Mouse (Mus musculus) myocyte (in vitro differentiated cells): ENCODE measurements around the gene Rpl4. TPM values are rescaled to one million over a fixed set of nuclear protein-coding genes. Genes with fewer than 3 reads are reported as not detected.
"Not testable (repeated sequence)": the region's sequence is repeated elsewhere in the genome, so short reads cannot be mapped to it uniquely, and the experiment has no call there.

Experiments used
- H3K27me3 ChIP-seq: one replicate; pipeline ENCODE4 v1.6.1; 2011; ENCODE audit not compliant: control insufficient read depth, insufficient read depth, insufficient read length
- H3K36me3 ChIP-seq: one replicate; pipeline ENCODE4 v1.6.1; 2011; ENCODE audit not compliant: control insufficient read depth, insufficient read depth
- H3K4me2 ChIP-seq: one replicate; pipeline ENCODE4 v1.6.1; 2011; ENCODE audit warnings: low read depth, control low read depth
- H3K4me3 ChIP-seq: one replicate; pipeline ENCODE4 v1.5.1; 2011; ENCODE audit warnings: mild to moderate bottlenecking, control low read depth, moderate library complexity
- H3K79me2 ChIP-seq: one replicate; pipeline ENCODE4 v1.6.1; 2011; ENCODE audit not compliant: control insufficient read depth, insufficient read depth
- H3ac ChIP-seq: one replicate; pipeline ENCODE4 v1.6.1; 2011; ENCODE audit not compliant: control insufficient read depth, insufficient read length
- CEBPB ChIP-seq: IDR thresholded peaks from 2 replicates; pipeline ENCODE4 v1.6.1; 2011; ENCODE audit warnings: mild to moderate bottlenecking, moderate library complexity; ENCODE audit not compliant: poor library complexity, insufficient read depth, severe bottlenecking
- E2F4 ChIP-seq: IDR thresholded peaks from one replicate; pipeline ENCODE4 v1.6.1; 2011; ENCODE audit warnings: mild to moderate bottlenecking, control low read depth, moderate library complexity; ENCODE audit not compliant: insufficient read depth
- MAX ChIP-seq: IDR thresholded peaks from one replicate; pipeline ENCODE4 v1.6.1; 2011; ENCODE audit warnings: low read depth, mild to moderate bottlenecking, control low read depth
- MYOD1 ChIP-seq, 3 experiments: IDR thresholded peaks; one replicate each; pipeline ENCODE4 v1.6.1; 2011; ENCODE audit warnings: control low read depth in 2 of 3, low read depth in 2 of 3, mild to moderate bottlenecking in 2 of 3, moderate library complexity in 1 of 3; ENCODE audit not compliant: insufficient read length in 2 of 3, control insufficient read depth in 1 of 3
- MYOG ChIP-seq, 3 experiments: IDR thresholded peaks; one replicate each; pipeline ENCODE4 v1.6.1; 2011; ENCODE audit warnings: control low read depth in 2 of 3, low read depth in 2 of 3, mild to moderate bottlenecking in 2 of 3; ENCODE audit not compliant: insufficient read length in 2 of 3, control insufficient read depth in 1 of 3, insufficient read depth in 1 of 3
- POLR2A ChIP-seq: IDR thresholded peaks from one replicate; pipeline ENCODE4 v1.6.1; 2011; ENCODE audit warnings: low read depth, mild to moderate bottlenecking, control low read depth, moderate library complexity; ENCODE audit not compliant: insufficient read length
- POLR2AphosphoS2 ChIP-seq: IDR thresholded peaks from one replicate; pipeline ENCODE4 v1.6.1; 2011; ENCODE audit warnings: low read depth, control low read depth; ENCODE audit not compliant: insufficient read length
- REST ChIP-seq: IDR thresholded peaks from one replicate; pipeline ENCODE4 v1.6.1; 2011; ENCODE audit warnings: mild to moderate bottlenecking, control low read depth, moderate library complexity; ENCODE audit not compliant: insufficient read depth, insufficient read length
- SRF ChIP-seq: IDR thresholded peaks from one replicate; pipeline ENCODE4 v1.6.1; 2011; ENCODE audit warnings: low read depth; ENCODE audit not compliant: control insufficient read depth, insufficient read length
- TCF12 ChIP-seq: IDR thresholded peaks from one replicate; pipeline ENCODE4 v1.6.1; 2011; ENCODE audit warnings: mild to moderate bottlenecking, control low read depth; ENCODE audit not compliant: poor library complexity, insufficient read depth, severe bottlenecking
- TCF3 ChIP-seq: IDR thresholded peaks from one replicate; pipeline ENCODE4 v1.6.1; 2011; ENCODE audit warnings: low read depth, control low read depth; ENCODE audit not compliant: insufficient read length
- USF1 ChIP-seq: IDR thresholded peaks from one replicate; pipeline ENCODE4 v1.6.1; 2011; ENCODE audit warnings: low read depth, mild to moderate bottlenecking, control low read depth, moderate library complexity
- polyA plus RNA-seq: library from polyadenylated mRNA; unstranded; fragments of >200 nt; fragmentation: generic; extraction: Trizol; gene quantifications from one replicate; pipeline ENCODE4 v1.2.1, GENCODE M21; 2012; ENCODE audit warnings: missing spikeins

Rpl4 gene
- polyA plus RNA-seq, 1 experiment = 1,028 TPM

DNA sequence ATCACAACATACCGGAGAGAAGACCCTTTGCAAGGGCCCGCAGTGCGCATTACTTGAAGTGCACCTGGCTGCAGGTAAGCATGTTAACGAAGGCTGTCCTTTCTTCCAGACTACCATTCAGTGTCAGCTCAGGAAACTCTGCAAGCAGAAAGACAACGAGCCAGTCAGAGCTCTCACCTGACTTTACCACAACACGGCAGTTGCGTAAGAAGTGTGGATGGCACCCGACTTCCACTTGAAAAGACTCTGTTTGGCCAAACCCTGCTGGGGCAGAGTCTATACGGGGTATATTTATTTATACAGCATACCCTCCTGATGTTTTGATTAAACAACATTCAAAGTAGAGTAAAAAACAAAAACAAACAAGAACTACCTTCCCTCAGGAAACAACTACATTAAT lies 33.3 kb upstream of the Rpl4 start:
- no peaks in the 10 kb centered on the region for H3K27me3 ChIP-seq
- H3ac ChIP-seq = no peak overlapping the region
- H3K79me2 ChIP-seq = no peaks in the 10 kb centered on the region
- no peak overlapping the region for H3K4me2 ChIP-seq
- H3K36me3 ChIP-seq = peaks cover 24% of the 10 kb centered on the region
- TF ChIP-seq SRF (no peak), POLR2AphosphoS2 (no peak), REST (no peak), MYOG (IDR thresholded peaks at IDR 0.05; ENCODE audit: control insufficient read depth in 1 of 3, insufficient read depth in 1 of 3, insufficient read length in 2 of 3, low read depth in 2 of 3) (no peak), TCF3 (no peak), E2F4 (no peak)
- no peak overlapping the region for H3K4me3 ChIP-seq

DNA sequence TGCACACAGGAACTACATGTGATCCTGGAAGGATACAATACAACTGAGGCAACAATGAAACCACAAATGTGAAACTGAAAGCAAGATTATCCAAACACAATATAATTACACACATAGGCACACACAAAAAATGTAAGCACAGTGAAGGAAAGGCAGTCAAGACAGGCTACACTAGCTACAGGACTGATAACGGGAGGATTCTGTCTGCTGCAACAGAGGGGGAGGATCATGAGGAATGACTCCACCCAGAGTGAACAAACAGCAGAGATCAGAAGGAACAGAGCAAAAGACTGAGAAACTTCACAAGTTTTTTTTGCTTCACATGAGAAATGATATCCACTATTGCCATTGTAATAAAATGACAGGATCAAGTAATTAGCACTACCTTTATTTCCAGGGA lies 16.5 kb upstream of the Rpl4 start:
- no peak overlapping the region for H3K4me3 ChIP-seq
- H3K27me3 ChIP-seq = no peaks in the 10 kb centered on the region
- no peak overlapping the region for H3ac ChIP-seq
- no peak for TF ChIP-seq SRF
- TF ChIP-seq TCF3 = no peak
- TF ChIP-seq MYOD1 (IDR thresholded peaks at IDR 0.05; ENCODE audit: control insufficient read depth in 1 of 3, insufficient read length in 2 of 3, low read depth in 2 of 3) = no peak
- no peak for TF ChIP-seq POLR2A
- TF ChIP-seq E2F4 = no peak
- no peak for TF ChIP-seq POLR2AphosphoS2
- no peak for TF ChIP-seq USF1
- no peak for TF ChIP-seq REST
- TF ChIP-seq TCF12 = no peak
- TF ChIP-seq MAX = no peak
- H3K4me2 ChIP-seq = no peak overlapping the region
- H3K79me2 ChIP-seq = no peaks in the 10 kb centered on the region
- peaks cover 29% of the 10 kb centered on the region for H3K36me3 ChIP-seq

DNA sequence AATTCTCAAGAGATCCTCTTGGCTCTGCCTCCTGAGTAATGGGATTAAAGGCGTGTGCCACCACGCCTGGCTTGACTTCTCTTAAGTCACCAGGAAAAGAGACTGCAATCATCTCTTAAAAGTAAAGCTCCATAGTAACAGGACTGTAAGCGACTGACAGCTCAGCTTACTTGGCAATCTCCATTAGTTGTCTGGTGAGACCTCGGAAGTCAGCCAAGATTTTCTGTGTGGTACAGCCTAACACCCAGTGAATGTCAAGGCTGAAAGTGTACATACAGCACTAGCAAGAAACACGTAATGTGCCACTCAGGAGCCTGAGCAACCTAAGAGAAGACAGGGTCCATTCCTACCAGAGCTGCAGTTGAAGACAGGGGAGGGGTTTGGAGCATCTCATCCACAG lies 12.7 kb upstream of the Rpl4 start:
- TF ChIP-seq MYOG (IDR thresholded peaks at IDR 0.05; ENCODE audit: control insufficient read depth in 1 of 3, insufficient read depth in 1 of 3, insufficient read length in 2 of 3, low read depth in 2 of 3) (no peak), USF1 (no peak), REST (no peak), TCF3 (no peak), MYOD1 (IDR thresholded peaks at IDR 0.05; ENCODE audit: control insufficient read depth in 1 of 3, insufficient read length in 2 of 3, low read depth in 2 of 3) (no peak), E2F4 (no peak), MAX (no peak), SRF (no peak), POLR2AphosphoS2 (no peak), TCF12 (no peak), CEBPB (no peak), POLR2A (no peak)
- H3K79me2 ChIP-seq = no peaks in the 10 kb centered on the region
- H3K4me3 ChIP-seq = no peak overlapping the region
- no peak overlapping the region for H3ac ChIP-seq
- peaks cover 33% of the 10 kb centered on the region for H3K36me3 ChIP-seq
- H3K4me2 ChIP-seq = no peak overlapping the region
- H3K27me3 ChIP-seq = no peaks in the 10 kb centered on the region

DNA sequence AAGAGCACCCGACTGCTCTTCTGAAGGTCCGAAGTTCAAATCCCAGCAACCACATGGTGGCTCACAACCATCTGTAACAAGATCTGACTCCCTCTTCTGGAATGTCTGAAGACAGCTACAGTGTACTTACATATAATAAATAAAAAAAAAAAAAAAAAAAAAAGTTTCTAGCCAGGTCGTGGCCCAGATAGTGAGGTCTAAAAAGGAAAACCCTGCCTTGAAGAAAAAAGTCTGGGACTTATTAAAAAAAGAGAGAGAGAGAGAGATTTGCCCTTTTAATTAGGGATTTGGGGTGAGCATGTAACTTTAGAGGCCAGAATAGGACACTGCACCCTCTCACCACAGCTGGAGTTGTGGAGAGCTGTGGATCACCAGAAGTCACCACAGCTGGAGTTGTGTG lies 3.2 kb upstream of the Rpl4 start:
- not testable (repeated sequence) for H3K4me3 ChIP-seq, H3K36me3 ChIP-seq, H3ac ChIP-seq, H3K27me3 ChIP-seq, H3K4me2 ChIP-seq
- peaks cover 39% of the 10 kb centered on the region for H3K79me2 ChIP-seq

DNA sequence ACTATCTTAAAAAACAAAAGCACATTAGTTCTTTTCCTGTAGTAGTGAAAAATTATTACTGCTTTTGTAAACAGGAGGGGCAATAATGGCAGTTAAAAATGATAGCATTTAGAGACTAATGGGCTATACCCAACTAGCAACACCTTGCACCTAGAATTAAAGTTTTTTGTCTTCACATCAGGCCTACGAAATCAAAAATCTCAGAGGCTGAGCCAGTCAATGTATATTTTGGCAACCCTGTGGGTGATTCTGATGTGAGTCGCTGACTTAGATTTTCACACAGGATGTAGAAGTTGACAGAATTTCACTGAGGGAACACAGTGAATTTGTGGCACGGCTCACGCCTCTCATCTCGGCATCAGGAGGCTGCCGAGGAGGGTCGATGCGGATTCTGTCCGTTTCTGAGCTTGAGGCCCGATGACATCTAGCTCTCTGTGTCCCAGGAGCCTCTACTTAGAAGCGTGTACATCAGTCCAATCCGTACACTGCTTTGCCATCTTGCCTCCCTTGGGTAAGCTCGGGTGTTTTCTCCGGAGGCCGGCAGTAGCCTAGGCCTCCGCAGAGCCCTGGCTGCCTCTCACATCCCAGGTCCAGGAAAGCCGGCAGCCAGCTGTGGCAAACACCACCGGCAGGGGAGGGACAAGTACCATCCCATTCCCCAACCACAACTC lies 895 bp upstream of the Rpl4 start:
- TF ChIP-seq REST (no peak), TCF3 (no peak), TCF12 (no peak), MAX (no peak), SRF (no peak), POLR2A (no peak), MYOD1 (IDR thresholded peaks at IDR 0.05; ENCODE audit: control insufficient read depth in 1 of 3, insufficient read length in 2 of 3, low read depth in 2 of 3) (no peak)
- Histone ChIP-seq H3K79me2 (peaks cover 57% of the 10 kb centered on the region), H3K4me3 (peak overlapping the region; percentile 99), H3K27me3 (no peaks in the 10 kb centered on the region), H3K4me2 (peak overlapping the region; percentile 73), H3K36me3 (peaks cover 27% of the 10 kb centered on the region), H3ac (peak overlapping the region; percentile 68)
